Mouse (Mus musculus) liver, adult 2 months (tissue): ENCODE measurements around the gene Hmgcs1. TPM values are rescaled to one million over a fixed set of nuclear protein-coding genes. Genes with fewer than 3 reads are reported as not detected.

ENCODE experiments used
- DNase-seq: peaks from one replicate; pipeline ENCODE4 v3.0.0-alpha.2; 2011; ENCODE audit warnings: low read depth, low spot score; ENCODE audit errors: extremely low read depth
- H3K27ac ChIP-seq: fragments of 200-500 bp; replicated peaks from 2 replicates; pipeline ENCODE4 v1.5.1; 2012; ENCODE audit warnings: low read depth, mild to moderate bottlenecking, control low read depth, inconsistent platforms, low read length; ENCODE audit not compliant: insufficient read depth
- H3K27me3 ChIP-seq: fragments of 200-500 bp; 2 replicates; pipeline ENCODE4 v1.6.1; 2012; ENCODE audit warnings: mild to moderate bottlenecking, moderate library complexity, low read length, inconsistent platforms; ENCODE audit not compliant: control insufficient read depth, insufficient read depth
- H3K36me3 ChIP-seq: fragments of 200-500 bp; 2 replicates; pipeline ENCODE4 v1.6.1; 2012; ENCODE audit warnings: low read length, inconsistent platforms; ENCODE audit not compliant: control insufficient read depth, insufficient read depth
- H3K4me1 ChIP-seq: fragments of 200-500 bp; 2 replicates; pipeline ENCODE4 v1.6.1; 2011; ENCODE audit warnings: low read length; ENCODE audit not compliant: control insufficient read depth, insufficient read depth
- H3K4me3 ChIP-seq: fragments of 200-500 bp; 2 replicates; pipeline ENCODE4 v1.5.1; 2011; ENCODE audit warnings: low read depth, mild to moderate bottlenecking, control low read depth, low read length, moderate library complexity; ENCODE audit not compliant: insufficient read depth
- H3K79me2 ChIP-seq: fragments of 200-500 bp; 2 replicates; pipeline ENCODE4 v1.6.1; 2012; ENCODE audit warnings: inconsistent platforms, mild to moderate bottlenecking, low read length, moderate library complexity; ENCODE audit not compliant: control insufficient read depth, insufficient read depth
- H3K9ac ChIP-seq: fragments of 200-500 bp; 2 replicates; pipeline ENCODE4 v1.6.1; 2012; ENCODE audit warnings: low read depth, mild to moderate bottlenecking, control low read depth, inconsistent platforms, low read length
- CTCF ChIP-seq: fragments of 200-500 bp; IDR thresholded peaks from 2 replicates; pipeline ENCODE4 v1.5.1; 2011; ENCODE audit warnings: low read depth, low read length, control low read depth
- POLR2A ChIP-seq: fragments of 200-500 bp; IDR thresholded peaks from 2 replicates; pipeline ENCODE4 v1.6.1; 2011; ENCODE audit warnings: low read length, control low read depth; ENCODE audit not compliant: insufficient read depth; ENCODE audit errors: extremely low read depth
- WGBS: fragments of 180-500 bp; shearing (Covaris S2); methylation state at CpG from one replicate; pipeline ENCODE4 v1.1.7; 2018; 5-methylcytosine and 5-hydroxymethylcytosine counted together
- polyA plus RNA-seq: library from polyadenylated mRNA; depleted of rRNA; stranded (reverse); fragments of >200 nt; gene quantifications from 2 replicates; pipeline ENCODE4 v1.2.3, GENCODE M21; 2012
- total RNA-seq: library from RNA; depleted of rRNA; stranded (reverse); fragments of >200 nt; gene quantifications from 2 replicates; pipeline ENCODE4 v1.2.3, GENCODE M21; 2014

Gene Hmgcs1
- total and polyA plus RNA-seq, 2 experiments = 112 to 447 TPM

GRCm38 (mm10) chr13:119713107-119713787 is 23.1 kb downstream of the Hmgcs1 start:
- H3K27ac ChIP-seq = peak overlapping the region; percentile 22; the same call in 1 of the 2 replicates
- TF ChIP-seq CTCF = no peak
- TF ChIP-seq POLR2A = no peak

DNA sequence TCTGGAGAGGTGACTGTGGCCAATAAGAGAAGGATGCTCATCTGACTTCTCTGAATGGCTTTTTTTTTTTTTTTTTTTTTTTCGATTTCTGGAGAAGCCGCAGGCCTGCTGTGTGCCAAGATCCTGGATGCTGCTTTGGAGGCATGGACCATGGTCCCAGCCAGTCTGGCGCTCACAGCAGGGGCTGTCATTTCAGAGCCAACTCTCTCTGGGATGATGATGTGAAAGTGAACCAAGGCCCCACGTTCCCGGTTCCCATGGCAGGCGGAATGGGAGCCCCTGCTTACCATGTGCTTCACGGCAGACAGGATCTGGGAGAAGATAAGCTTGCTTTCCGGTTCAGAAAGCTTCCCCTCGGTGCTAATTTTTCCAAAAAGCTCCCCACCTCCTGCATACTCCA is 23.6 kb downstream of the Hmgcs1 start:
- TF ChIP-seq CTCF (no peak), POLR2A (no peak)
- DNase-seq = no peak
- 0 out of 2 replicates have a peak, but pooled peaks cover 3% of the 10 kb centered on the region for H3K79me2 ChIP-seq
- H3K36me3 ChIP-seq = no peaks in the 10 kb centered on the region
- H3K4me3 ChIP-seq = no peak overlapping the region
- WGBS = 75% methylated on average over 9 of the region's 9 CpGs
- H3K4me1 ChIP-seq = peaks cover 27% of the 10 kb centered on the region
- no peak overlapping the region for H3K9ac ChIP-seq
- no peak overlapping the region for H3K27ac ChIP-seq
- H3K27me3 ChIP-seq = no peaks in the 10 kb centered on the region

More at GRCm38 (mm10) chr13:119713107-119713787, 23.1 kb downstream of the Hmgcs1 start:
- H3K4me1 ChIP-seq = peaks cover 31% of the 10 kb centered on the region
- no peaks in the 10 kb centered on the region for H3K36me3 ChIP-seq
- DNase-seq = peak; percentile 87
- no peaks in the 10 kb centered on the region for H3K27me3 ChIP-seq
- 0 out of 2 replicates have a peak, but pooled peaks cover 3% of the 10 kb centered on the region for H3K79me2 ChIP-seq
- 32% methylated on average over 8 of the region's 8 CpGs for WGBS
- no peak overlapping the region for H3K4me3 ChIP-seq
- no peak overlapping the region for H3K9ac ChIP-seq

DNA sequence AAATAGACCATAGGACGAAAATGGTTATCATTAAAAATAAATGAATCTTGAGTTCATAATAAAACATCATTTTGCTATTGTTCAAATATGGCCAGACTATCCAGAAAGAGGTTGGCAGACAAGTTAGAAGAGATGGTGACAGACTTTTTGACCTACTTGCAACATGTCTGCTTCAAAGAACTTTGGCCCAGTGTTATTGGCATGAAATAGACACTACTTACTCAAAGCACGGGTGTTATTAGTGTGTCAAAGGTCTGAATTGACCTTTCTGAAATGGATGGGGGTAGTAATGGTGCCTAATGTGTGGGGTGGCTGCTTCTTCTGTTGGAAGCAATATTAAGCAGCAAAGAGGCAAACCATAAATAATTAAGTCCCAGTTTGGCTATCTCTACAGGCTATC is 25.9 kb downstream of the Hmgcs1 start:
- Histone ChIP-seq H3K27me3 (no peaks in the 10 kb centered on the region), H3K4me1 (peaks cover 23% of the 10 kb centered on the region), H3K79me2 (0 out of 2 replicates have a peak, but pooled peaks cover 3% of the 10 kb centered on the region), H3K9ac (no peak overlapping the region), H3K4me3 (no peak overlapping the region), H3K36me3 (no peaks in the 10 kb centered on the region), H3K27ac (no peak overlapping the region)
- WGBS = 29% methylated on average over 2 of the region's 2 CpGs
- peak; percentile 93 for DNase-seq
- TF ChIP-seq POLR2A (no peak), CTCF (no peak)

GRCm38 (mm10) chr13:119722447-119722846 is 32.3 kb downstream of the Hmgcs1 start:
- TF ChIP-seq CTCF = no peak
- no peak for TF ChIP-seq POLR2A
- Histone ChIP-seq H3K4me3 (no peak overlapping the region), H3K27ac (no peak overlapping the region), H3K36me3 (no peaks in the 10 kb centered on the region), H3K27me3 (no peaks in the 10 kb centered on the region), H3K79me2 (no peaks in the 10 kb centered on the region), H3K9ac (no peak overlapping the region), H3K4me1 (peaks cover 4% of the 10 kb centered on the region; the same call in 1 of the 2 replicates)
- no peak for DNase-seq
- WGBS = 93% methylated on average over 3 of the region's 3 CpGs

- TF ChIP-seq POLR2A = no peak
- no peak for TF ChIP-seq CTCF
- H3K4me3 ChIP-seq = no peak overlapping the region
- DNase-seq = peak; percentile 55
- H3K27ac ChIP-seq = no peak overlapping the region
- H3K36me3 ChIP-seq = no peaks in the 10 kb centered on the region
- H3K4me1 ChIP-seq = peaks cover 4% of the 10 kb centered on the region; the same call in 1 of the 2 replicates
- H3K27me3 ChIP-seq = no peaks in the 10 kb centered on the region
- no peak overlapping the region for H3K9ac ChIP-seq
- no peaks in the 10 kb centered on the region for H3K79me2 ChIP-seq
- 35% methylated on average over 5 of the region's 5 CpGs for WGBS
These were observed 33.2 kb downstream of the Hmgcs1 start for GRCm38 (mm10) chr13:119723368-119723767.

DNA sequence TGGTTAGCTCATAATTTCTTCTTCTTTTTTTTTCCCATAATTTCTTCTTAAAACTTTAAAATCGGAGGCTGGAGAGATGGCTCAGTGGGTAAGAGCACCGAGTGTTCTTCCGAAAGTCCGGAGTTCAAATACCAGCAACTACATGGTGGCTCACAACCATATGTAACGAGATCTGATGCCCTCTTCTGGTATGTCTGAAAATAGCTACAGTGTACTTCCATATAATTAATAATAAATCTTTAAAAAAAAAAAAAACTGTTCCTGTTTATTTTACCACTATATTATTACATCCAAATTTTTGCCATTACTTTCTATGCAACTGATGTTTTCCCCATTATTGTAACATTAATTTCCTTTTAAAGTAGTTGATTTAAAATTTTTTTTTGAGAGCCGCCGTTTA is 34.4 kb downstream of the Hmgcs1 start:
- H3K27me3 ChIP-seq = no peaks in the 10 kb centered on the region
- peak; percentile 60 for DNase-seq
- 65% methylated on average over 7 of the region's 7 CpGs for WGBS
- H3K4me3 ChIP-seq = no peak overlapping the region
- peaks cover 4% of the 10 kb centered on the region; the same call in 1 of the 2 replicates for H3K4me1 ChIP-seq
- no peak overlapping the region for H3K9ac ChIP-seq
- TF ChIP-seq CTCF (peak; percentile 35; the same call in 1 of the 2 replicates), POLR2A (no peak)
- no peaks in the 10 kb centered on the region for H3K79me2 ChIP-seq
- no peak overlapping the region for H3K27ac ChIP-seq
- no peaks in the 10 kb centered on the region for H3K36me3 ChIP-seq
